Mouse (Mus musculus): ENCODE measurements around the gene Slc25a36.

The Slc25a36 gene

GRCm38 (mm10) chr9:97111506-97111905, 549 bp upstream of the Slc25a36 start:
- DNase-seq = no peak

GRCm38 (mm10) chr9:97106481-97107160, 4.3 kb downstream of the Slc25a36 start:
- DNase-seq = peak; percentile 50

- no peak for DNase-seq
These were observed 5.5 kb downstream of the Slc25a36 start for GRCm38 (mm10) chr9:97105400-97105985.

GRCm38 (mm10) chr9:97103376-97104061, 7.4 kb downstream of the Slc25a36 start:
- no peak for DNase-seq

GRCm38 (mm10) chr9:97098985-97099384, 12.0 kb downstream of the Slc25a36 start:
- DNase-seq = no peak

- no peak for DNase-seq
These were observed 14.8 kb downstream of the Slc25a36 start for GRCm38 (mm10) chr9:97096180-97096579.

GRCm38 (mm10) chr9:97087850-97088249, 23.1 kb downstream of the Slc25a36 start:
- DNase-seq = no peak

GRCm38 (mm10) chr9:97084628-97085027, 26.3 kb downstream of the Slc25a36 start:
- no peak for DNase-seq

- DNase-seq = no peak
These were observed 29.7 kb downstream of the Slc25a36 start for GRCm38 (mm10) chr9:97081106-97081862.

GRCm38 (mm10) chr9:97069911-97070310, 41.0 kb downstream of the Slc25a36 start:
- DNase-seq = no peak

- no peak for DNase-seq
These were observed 41.5 kb downstream of the Slc25a36 start for GRCm38 (mm10) chr9:97069466-97069865.

GRCm38 (mm10) chr9:97068201-97069095, 42.5 kb downstream of the Slc25a36 start:
- DNase-seq = peak; percentile 90

- no peak for DNase-seq
These were observed 43.2 kb downstream of the Slc25a36 start for GRCm38 (mm10) chr9:97067761-97068160.

- no peak for DNase-seq
These were observed 45.1 kb downstream of the Slc25a36 start for GRCm38 (mm10) chr9:97065885-97066284.

GRCm38 (mm10) chr9:97065216-97065615, 45.7 kb downstream of the Slc25a36 start:
- no peak for DNase-seq

GRCm38 (mm10) chr9:97064161-97064560, 46.8 kb downstream of the Slc25a36 start:
- DNase-seq = no peak

- no peak for DNase-seq
These were observed 49.3 kb downstream of the Slc25a36 start for GRCm38 (mm10) chr9:97061696-97062095.

- DNase-seq = no peak
These were observed 54.2 kb downstream of the Slc25a36 start for GRCm38 (mm10) chr9:97056541-97057338.

GRCm38 (mm10) chr9:97055906-97056305, 55.1 kb downstream of the Slc25a36 start:
- no peak for DNase-seq

- DNase-seq = no peak
These were observed 59.8 kb downstream of the Slc25a36 start for GRCm38 (mm10) chr9:97051176-97051575.

- DNase-seq = no peak
These were observed 64.7 kb downstream of the Slc25a36 start for GRCm38 (mm10) chr9:97046240-97046639.

Measured in lung, postnatal 36 days (tissue).